Mouse (Mus musculus): ENCODE data around the gene Wdr5.
A peak's percentile ranks its signal among the peaks of the same experiment; 100 is the strongest.
"Not testable (repeated sequence)": the region's sequence is repeated elsewhere in the genome, so short reads cannot be mapped to it uniquely, and the experiment has no call there.

Wdr5 gene

GRCm38 (mm10) chr2:27504113-27504885, 10.7 kb upstream of the Wdr5 start:
- no peak for DNase-seq (ENCODE audit: low spot score)

- DNase-seq (ENCODE audit: low spot score), result no peak
Observed at GRCm38 (mm10) chr2:27505539-27505938, 9.4 kb upstream of the Wdr5 start.

DNA sequence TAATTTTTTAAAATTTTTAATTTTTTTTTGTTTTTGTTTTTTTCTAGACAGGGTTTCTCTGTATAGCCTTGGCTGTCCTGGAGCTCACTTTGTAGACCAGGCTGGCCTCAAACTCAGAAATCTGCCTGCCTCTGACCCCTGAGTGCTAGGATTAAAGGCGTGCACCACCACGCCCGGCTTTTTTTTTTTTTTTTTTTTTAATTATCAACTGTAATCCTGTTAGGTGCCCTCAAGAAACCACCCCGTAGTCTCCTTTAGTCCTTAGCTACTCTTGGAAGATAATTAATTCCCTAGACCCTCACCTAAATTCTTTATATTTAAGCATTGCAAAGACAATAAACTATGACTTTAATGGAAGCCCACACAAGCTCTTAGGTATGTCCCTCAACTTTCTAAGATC, 8.3 kb upstream of the Wdr5 start:
- DNase-seq (ENCODE audit: low spot score), result not testable (repeated sequence)

GRCm38 (mm10) chr2:27507562-27507961, 7.4 kb upstream of the Wdr5 start, which contains the start of gene Brd3:
Gene Brd3, minus strand, starts transcription at chr2:27507662.
- DNase-seq (ENCODE audit: low spot score), result no peak

DNA sequence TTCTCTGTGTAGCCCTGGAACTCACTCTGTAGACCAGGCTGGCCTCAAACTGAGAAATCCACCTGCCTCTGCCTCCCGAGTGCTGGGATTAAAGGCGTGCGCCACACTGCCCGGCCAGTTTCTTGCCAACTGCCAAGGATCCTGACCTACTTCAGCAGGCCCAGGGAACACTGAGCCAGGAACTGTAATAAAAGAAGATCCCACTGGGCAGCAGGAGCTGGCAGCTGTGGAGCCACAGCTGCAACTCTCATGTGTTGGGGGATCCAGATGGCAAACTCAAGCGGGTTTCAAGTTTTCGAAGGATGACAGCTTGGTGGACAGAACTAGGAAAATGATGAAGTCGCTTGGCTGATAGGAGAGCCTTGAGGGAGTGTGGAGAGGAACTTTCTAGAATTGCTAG, 4.3 kb upstream of the Wdr5 start:
- DNase-seq (ENCODE audit: low spot score), result no peak

GRCm38 (mm10) chr2:27512909-27513308, 2.0 kb upstream of the Wdr5 start:
- DNase-seq (ENCODE audit: low spot score), result no peak

DNA sequence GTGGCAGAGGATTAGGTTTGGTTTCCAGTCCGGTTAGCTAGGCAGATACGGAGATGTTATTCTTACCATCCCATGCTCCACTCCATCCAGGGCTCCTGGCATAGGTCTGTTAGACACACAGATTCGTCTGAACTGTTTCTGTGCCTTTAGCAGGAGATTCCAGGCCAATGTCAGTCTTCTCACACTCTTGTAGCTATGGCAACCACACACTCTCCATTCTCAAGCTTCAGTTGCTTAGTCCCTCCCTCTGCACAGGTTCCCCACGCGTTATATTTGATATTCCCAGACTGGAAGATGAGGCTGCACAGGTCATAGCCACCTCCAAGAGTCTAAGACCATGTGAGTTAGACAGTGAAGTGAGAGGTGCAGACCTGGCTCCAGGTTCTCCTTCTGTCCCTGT, 1.1 kb upstream of the Wdr5 start:
- DNase-seq (ENCODE audit: low spot score), result no peak

- DNase-seq (ENCODE audit: low spot score), result no peak
Observed at GRCm38 (mm10) chr2:27515341-27516166, 597 bp downstream of the Wdr5 start.

DNA sequence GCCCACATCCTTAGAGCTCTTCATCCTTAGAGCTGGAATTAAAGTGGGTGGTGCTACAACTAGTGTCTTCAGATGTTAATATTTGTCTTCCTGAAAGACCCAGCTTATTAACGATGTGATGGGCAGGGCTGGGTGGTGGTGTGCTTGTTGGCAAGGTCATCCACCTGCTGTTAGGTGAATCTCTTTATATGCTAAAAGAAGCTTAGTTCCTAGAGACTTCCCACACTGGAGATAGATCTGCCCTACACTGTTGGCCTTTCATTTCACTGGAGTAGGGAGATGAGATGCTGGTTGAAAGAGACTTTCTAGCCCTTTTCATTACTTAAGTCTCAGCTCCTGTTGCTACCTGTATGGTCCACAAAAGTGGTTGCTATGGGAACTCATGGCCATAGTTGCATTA, 1.3 kb downstream of the Wdr5 start:
- no peak for DNase-seq (ENCODE audit: low spot score)

- DNase-seq (ENCODE audit: low spot score), result no peak
Observed at GRCm38 (mm10) chr2:27518283-27518682, 3.3 kb downstream of the Wdr5 start.

- not testable (repeated sequence) for DNase-seq (ENCODE audit: low spot score)
Observed at GRCm38 (mm10) chr2:27538455-27539330, 23.7 kb downstream of the Wdr5 start.

GRCm38 (mm10) chr2:27539336-27539735, 24.4 kb downstream of the Wdr5 start:
- DNase-seq (ENCODE audit: low spot score), result no peak

DNA sequence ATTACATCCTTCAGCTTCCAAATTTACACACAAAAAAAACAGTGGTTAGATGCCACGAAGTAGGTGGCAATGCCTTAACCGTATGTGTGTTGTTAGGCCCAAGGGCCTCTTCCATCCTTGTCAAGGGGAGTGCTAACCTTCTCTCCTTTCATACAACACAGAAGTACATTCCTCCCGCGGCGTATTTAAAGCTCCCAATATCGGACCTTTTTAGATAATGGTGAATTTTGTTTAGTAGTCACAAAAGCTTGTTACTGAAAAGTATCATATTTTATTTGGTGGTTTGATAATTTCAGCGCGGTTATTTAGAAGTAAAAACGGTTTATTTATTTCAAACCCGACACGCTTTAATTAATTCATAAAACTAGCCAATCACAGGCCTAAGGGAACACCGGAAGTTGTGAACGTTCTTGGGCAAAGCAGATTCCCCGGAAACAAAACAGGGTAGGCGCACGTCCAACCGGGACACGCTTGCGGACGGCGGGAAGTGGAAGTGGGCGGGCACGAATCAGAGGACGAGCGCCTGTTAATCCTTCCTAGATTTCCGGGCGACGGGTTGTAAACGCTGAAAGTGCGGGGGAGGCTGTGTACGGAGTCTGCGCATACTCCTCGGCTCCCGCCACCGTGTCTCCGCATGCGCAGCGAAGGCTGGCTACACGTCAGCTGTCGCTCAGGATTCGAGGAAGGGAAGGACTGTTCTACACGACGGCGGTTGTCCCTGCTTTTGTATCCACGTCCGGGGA, 25.0 kb downstream of the Wdr5 start:
- DNase-seq (ENCODE audit: low spot score), result peak; percentile 98

DNA sequence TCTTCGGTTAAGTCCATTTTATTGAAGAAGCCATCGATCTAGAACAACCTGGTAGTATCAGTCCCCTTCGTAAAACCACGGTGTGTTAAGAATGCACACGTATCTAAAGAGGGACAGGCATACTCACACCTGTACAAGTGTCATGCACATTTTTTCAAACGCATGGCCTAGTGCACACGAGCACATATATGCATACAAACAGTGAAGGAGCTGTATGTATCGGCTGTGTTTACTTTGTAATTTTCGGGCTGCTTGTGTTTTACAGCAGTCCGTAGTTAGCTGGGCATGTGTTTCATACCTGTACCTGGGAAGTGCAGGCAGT, 25.5 kb downstream of the Wdr5 start:
- no peak for DNase-seq (ENCODE audit: low spot score)

GRCm38 (mm10) chr2:27541225-27541624, 26.3 kb downstream of the Wdr5 start:
- DNase-seq (ENCODE audit: low spot score), result no peak

- DNase-seq (ENCODE audit: low spot score), result no peak
Observed at GRCm38 (mm10) chr2:27544613-27545012, 29.7 kb downstream of the Wdr5 start.

- not testable (repeated sequence) for DNase-seq (ENCODE audit: low spot score)
Observed at GRCm38 (mm10) chr2:27545517-27545916, 30.6 kb downstream of the Wdr5 start.

DNA sequence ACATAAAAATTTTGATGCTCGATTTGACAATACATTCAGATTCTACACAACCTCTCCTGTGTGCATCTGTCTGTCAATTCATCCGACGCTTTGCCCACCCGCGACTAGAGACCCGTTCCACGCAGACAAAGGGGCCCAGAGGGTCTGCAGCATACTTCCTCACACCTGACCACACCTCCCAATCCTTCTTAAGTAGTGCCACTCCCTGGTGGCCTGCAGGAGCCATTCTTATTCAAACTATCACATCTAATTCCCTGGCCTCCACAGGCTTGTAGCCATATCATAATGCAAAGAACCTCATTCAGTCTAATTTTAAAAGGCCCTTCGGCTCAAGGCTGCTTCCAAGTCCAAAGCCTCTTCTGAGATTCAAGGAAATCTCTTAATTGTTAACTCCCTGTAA, 31.1 kb downstream of the Wdr5 start:
- DNase-seq (ENCODE audit: low spot score), result not testable (repeated sequence)

DNA sequence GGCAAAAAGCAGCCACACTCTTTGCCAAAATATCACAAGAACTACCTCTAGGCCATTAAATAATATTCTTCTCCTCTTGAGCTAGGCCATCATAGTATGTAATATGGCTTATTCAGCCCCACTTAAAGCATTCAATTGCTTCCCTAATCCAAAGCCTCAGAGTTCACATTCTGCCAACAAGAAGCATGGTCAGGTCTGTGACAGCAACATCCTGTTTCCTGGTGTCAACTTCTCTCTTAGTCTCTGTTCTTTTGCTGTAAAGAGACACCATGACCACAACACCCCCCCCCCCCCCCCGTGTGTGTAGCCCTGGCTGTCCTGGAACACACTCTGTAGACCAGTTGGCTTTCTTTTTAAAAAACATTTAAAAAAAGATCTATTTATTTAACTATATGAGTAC, 32.4 kb downstream of the Wdr5 start:
- DNase-seq (ENCODE audit: low spot score), result no peak

DNA sequence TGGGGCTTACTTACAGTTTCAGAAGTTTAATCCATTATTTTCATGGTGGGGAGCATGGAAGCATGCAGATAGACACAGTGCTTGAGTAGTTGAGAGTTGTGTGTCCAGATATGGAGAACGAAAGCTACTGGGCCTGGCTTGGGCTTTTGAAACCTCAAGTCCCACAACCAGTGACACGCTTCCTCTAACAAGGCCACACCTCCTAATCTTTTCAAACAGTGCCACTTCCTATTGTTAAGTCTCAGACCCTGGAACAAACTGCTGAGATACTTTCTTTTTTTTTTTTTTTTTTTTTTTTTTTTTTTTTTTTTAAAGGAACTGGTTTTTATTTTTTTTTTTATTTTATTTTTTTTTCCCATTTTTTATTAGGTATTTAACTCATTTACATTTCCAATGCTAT, 33.0 kb downstream of the Wdr5 start:
- DNase-seq (ENCODE audit: low spot score), result no peak

DNA sequence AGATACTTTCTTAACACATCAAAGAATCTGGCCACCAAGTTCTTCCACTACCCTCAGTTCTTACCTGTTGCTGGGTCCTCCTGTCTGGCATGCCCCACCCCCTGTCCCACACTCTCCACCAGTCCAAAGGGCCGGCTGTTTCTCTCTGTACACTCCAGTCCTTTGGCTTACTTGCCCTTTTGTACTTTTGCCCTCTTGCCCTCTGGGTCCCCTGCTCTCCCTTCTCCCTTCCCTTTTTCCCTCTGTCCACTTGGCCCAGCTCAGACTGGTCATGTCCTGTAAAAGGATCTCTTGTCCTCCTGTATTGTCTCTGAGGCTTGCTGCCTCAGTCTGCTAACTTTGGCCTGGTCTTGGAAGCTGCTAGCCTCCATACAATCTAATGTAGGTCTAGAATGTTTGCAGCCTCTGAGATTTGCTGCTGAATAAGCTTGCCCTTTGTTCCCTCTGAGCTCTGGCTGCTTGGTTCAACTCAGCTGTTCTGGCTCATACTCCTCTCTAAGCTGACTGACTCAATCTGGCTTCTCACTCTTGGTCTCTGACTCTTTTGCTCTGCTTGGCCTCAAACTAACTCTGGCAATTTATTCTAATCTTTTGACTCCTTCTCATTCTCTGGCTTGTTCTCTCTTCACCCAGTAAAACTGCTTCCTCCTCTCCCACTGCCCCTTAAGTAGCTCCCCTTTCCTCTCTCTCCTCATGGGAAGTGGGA, 33.9 kb downstream of the Wdr5 start:
- DNase-seq (ENCODE audit: low spot score), result no peak

All from layer of hippocampus, adult 9-10 months (tissue).